Mouse (Mus musculus) heart, embryonic 16.5 days (tissue): ENCODE measurements at regions not wholly inside any gene's neighbourhood (a gene's known extent, or its start where the extent isn't known, plus 50 kb on each side); places are given as distances from the start of the nearest gene placed in this dataset.
"Not testable (repeated sequence)": the region's sequence is repeated elsewhere in the genome, so short reads cannot be mapped to it uniquely, and the experiment has no call there.

Experiments used
- ATAC-seq: fragments of 200-750 bp; cut with Nextera tagmentation; replicated peaks from 2 replicates; pipeline ENCODE4 v1.8.0; 2017; ENCODE audit warnings: moderate number of reproducible peaks; ENCODE audit not compliant: insufficient read depth, low FRiP score; ENCODE audit errors: extremely low read depth
- H3K27ac ChIP-seq: fragments of 300-500 bp; sonication (generic); 2 replicates; pipeline ENCODE4 v1.5.1; 2014; ENCODE audit warnings: mild to moderate bottlenecking, low read length, control low read depth, moderate library complexity
- H3K27me3 ChIP-seq: fragments of 300-500 bp; sonication (generic); 2 replicates; pipeline ENCODE4 v1.6.1; 2014; ENCODE audit warnings: low read length, mixed read lengths; ENCODE audit not compliant: control insufficient read depth, insufficient read depth
- H3K36me3 ChIP-seq: fragments of 300-500 bp; sonication (generic); 2 replicates; pipeline ENCODE4 v1.6.1; 2014; ENCODE audit not compliant: control insufficient read depth, insufficient read depth
- H3K4me1 ChIP-seq: fragments of 300-500 bp; sonication (generic); 2 replicates; pipeline ENCODE4 v1.6.1; 2014; ENCODE audit warnings: low read length, mixed read lengths; ENCODE audit not compliant: control insufficient read depth, insufficient read depth
- H3K4me2 ChIP-seq: fragments of 300-500 bp; sonication (generic); 2 replicates; pipeline ENCODE4 v1.6.1; 2014; ENCODE audit warnings: low read depth, mild to moderate bottlenecking, control low read depth, low read length
- H3K4me3 ChIP-seq: fragments of 300-500 bp; sonication (generic); 2 replicates; pipeline ENCODE4 v1.5.1; 2014; ENCODE audit warnings: mild to moderate bottlenecking, control low read depth, low read length
- H3K9ac ChIP-seq: fragments of 300-500 bp; sonication (generic); 2 replicates; pipeline ENCODE4 v1.6.1; 2014; ENCODE audit warnings: low read length, control low read depth
- H3K9me3 ChIP-seq: fragments of 300-500 bp; sonication (generic); replicated peaks from 2 replicates; pipeline ENCODE4 v1.6.1; 2016; ENCODE audit warnings: low read length; ENCODE audit not compliant: control insufficient read depth
- WGBS: fragments of 180-500 bp; shearing (Covaris S2); extraction: QIAGEN DNeasy Blood & Tissue Kit; methylation state at CpG from one replicate; pipeline ENCODE4 v1.1.7; 2014; 5-methylcytosine and 5-hydroxymethylcytosine counted together

- WGBS, result 41% methylated on average over 3 of the region's 3 CpGs
- Histone ChIP-seq H3K27ac (no peak overlapping the region), H3K9me3 (no peaks in the 10 kb centered on the region), H3K4me2 (no peak overlapping the region), H3K36me3 (no peaks in the 10 kb centered on the region), H3K4me1 (no peaks in the 10 kb centered on the region), H3K9ac (no peak overlapping the region), H3K27me3 (no peaks in the 10 kb centered on the region), H3K4me3 (no peak overlapping the region)
- no peak for ATAC-seq
Observed at GRCm38 (mm10) chr16:86222997-86223396, 321.4 kb upstream of the Adamts5 start.

- Histone ChIP-seq H3K9me3 (no peaks in the 10 kb centered on the region), H3K4me2 (no peak overlapping the region), H3K4me3 (no peak overlapping the region), H3K27ac (no peak overlapping the region), H3K27me3 (no peaks in the 10 kb centered on the region), H3K9ac (no peak overlapping the region), H3K4me1 (no peaks in the 10 kb centered on the region), H3K36me3 (no peaks in the 10 kb centered on the region)
- no peak for ATAC-seq
Observed at GRCm38 (mm10) chr16:86210547-86210946, 308.9 kb upstream of the Adamts5 start.

- no peak for ATAC-seq
Observed at GRCm38 (mm10) chr16:86209319-86209718, 307.7 kb upstream of the Adamts5 start.

GRCm38 (mm10) chr16:86189874-86190273 lies 288.2 kb upstream of the Adamts5 start:
- H3K9ac ChIP-seq, result no peak overlapping the region
- no peak overlapping the region for H3K4me2 ChIP-seq
- no peak overlapping the region for H3K4me3 ChIP-seq
- 81% methylated on average over 1 of the region's 1 CpGs for WGBS
- no peaks in the 10 kb centered on the region for H3K27me3 ChIP-seq
- H3K4me1 ChIP-seq, result no peaks in the 10 kb centered on the region
- H3K36me3 ChIP-seq, result no peaks in the 10 kb centered on the region
- H3K27ac ChIP-seq, result no peak overlapping the region
- ATAC-seq, result no peak
- no peaks in the 10 kb centered on the region for H3K9me3 ChIP-seq

More at GRCm38 (mm10) chr16:86209319-86209718, 307.7 kb upstream of the Adamts5 start:
- no peak overlapping the region for H3K4me3 ChIP-seq
- H3K9ac ChIP-seq, result no peak overlapping the region
- no peaks in the 10 kb centered on the region for H3K4me1 ChIP-seq
- H3K27me3 ChIP-seq, result no peaks in the 10 kb centered on the region
- no peaks in the 10 kb centered on the region for H3K36me3 ChIP-seq
- H3K27ac ChIP-seq, result no peak overlapping the region
- no peak overlapping the region for H3K4me2 ChIP-seq
- H3K9me3 ChIP-seq, result no peaks in the 10 kb centered on the region

DNA sequence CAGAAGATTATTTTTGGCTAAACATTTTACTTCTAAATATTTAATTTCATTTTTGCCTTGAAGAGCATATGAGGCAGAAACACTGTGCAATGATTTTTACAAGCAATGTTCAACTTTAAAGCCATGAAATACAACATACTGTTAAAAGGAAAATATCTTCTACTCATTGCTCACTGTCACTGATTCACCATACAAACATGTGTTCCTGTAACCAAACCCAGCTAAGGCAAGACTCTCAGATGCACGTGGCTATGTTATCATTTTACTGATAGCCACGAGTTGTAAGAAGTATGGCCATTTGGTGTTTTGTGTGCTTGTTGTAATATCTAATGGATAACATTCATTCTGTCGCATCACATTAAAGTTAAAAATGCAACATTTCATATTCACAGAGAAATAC lies 287.3 kb upstream of the Adamts5 start:
- H3K4me3 ChIP-seq, result no peak overlapping the region
- H3K27me3 ChIP-seq, result no peaks in the 10 kb centered on the region
- no peak for ATAC-seq
- no peaks in the 10 kb centered on the region for H3K36me3 ChIP-seq
- no peaks in the 10 kb centered on the region for H3K9me3 ChIP-seq
- no peak overlapping the region for H3K9ac ChIP-seq
- H3K4me1 ChIP-seq, result no peaks in the 10 kb centered on the region
- WGBS, result 45% methylated on average over 3 of the region's 3 CpGs
- no peak overlapping the region for H3K27ac ChIP-seq
- no peak overlapping the region for H3K4me2 ChIP-seq

DNA sequence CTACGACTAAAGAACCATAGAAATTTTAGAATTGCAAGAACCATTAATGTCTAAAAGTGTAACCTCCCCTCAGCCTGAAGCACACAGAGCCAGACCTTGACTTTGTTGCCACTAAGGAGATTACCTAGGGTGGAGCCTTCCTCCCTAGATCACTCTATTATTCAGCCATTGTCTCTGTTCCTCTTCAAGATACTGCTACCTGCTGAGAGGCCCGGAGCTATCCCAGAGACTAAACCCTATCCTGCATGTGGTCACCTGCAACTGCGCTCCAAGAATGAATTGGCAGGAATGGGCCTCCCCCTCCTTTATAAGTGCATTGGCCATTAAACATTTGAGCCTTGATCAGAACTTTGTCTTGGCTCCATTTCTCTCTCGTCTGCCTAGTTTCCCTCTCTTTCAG lies 286.0 kb upstream of the Adamts5 start:
- not testable (repeated sequence) for H3K4me2 ChIP-seq, H3K4me3 ChIP-seq, H3K36me3 ChIP-seq, H3K27me3 ChIP-seq, ATAC-seq, H3K9me3 ChIP-seq, H3K4me1 ChIP-seq, H3K27ac ChIP-seq, H3K9ac ChIP-seq
- 73% methylated on average over 4 of the region's 4 CpGs for WGBS

- Histone ChIP-seq H3K27me3 (no peaks in the 10 kb centered on the region), H3K27ac (no peak overlapping the region), H3K4me3 (no peak overlapping the region), H3K4me2 (no peak overlapping the region), H3K9ac (no peak overlapping the region), H3K9me3 (no peaks in the 10 kb centered on the region), H3K36me3 (no peaks in the 10 kb centered on the region), H3K4me1 (no peaks in the 10 kb centered on the region)
- 77% methylated on average over 4 of the region's 4 CpGs for WGBS
- no peak for ATAC-seq
Observed at GRCm38 (mm10) chr16:86159021-86159815, 257.6 kb upstream of the Adamts5 start.

DNA sequence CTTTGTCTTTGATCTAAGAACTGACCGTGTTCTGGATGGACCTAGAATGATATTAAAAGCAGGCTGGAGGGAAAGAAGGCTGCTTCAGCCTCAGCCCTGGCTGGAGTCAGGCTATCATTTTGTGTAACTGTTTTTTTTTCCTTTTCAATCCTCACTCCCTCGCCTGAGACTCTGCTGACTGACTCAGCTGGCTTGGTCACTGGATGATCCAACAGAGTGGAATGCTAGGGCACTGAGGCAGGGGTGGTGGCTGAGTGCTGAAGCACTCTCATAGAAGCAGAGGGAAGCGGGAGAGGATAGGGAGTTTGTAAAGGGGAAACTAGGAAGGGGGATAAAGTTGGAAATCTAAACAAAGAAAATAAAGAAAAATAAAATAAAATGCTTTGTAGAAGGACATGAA lies 236.5 kb upstream of the Adamts5 start:
- Histone ChIP-seq H3K9ac (no peak overlapping the region), H3K4me3 (no peak overlapping the region), H3K9me3 (no peaks in the 10 kb centered on the region), H3K4me1 (no peaks in the 10 kb centered on the region), H3K4me2 (no peak overlapping the region), H3K27me3 (no peaks in the 10 kb centered on the region), H3K36me3 (no peaks in the 10 kb centered on the region), H3K27ac (no peak overlapping the region)
- WGBS, result 44% methylated on average over 3 of the region's 3 CpGs
- ATAC-seq, result no peak

DNA sequence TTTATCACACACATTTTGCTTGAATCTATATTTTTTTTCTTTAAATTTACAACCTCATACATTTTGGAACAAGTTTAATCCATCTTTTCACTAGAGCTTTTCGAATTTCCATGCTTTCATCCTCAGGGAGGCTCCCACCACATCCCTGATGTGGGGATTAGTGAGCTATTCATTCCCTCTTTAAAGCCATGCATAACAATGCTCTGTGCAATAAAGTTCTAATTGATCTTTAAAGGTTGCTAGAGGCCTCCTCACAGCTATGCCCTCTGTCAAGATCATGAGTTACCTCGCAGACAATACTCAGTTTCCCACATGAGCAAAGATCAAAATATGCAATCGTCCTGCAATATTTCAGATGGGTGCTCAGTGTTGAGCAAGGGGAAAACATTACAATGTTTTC lies 234.5 kb upstream of the Adamts5 start:
- ATAC-seq, result no peak
- H3K4me3 ChIP-seq, result no peak overlapping the region
- H3K27me3 ChIP-seq, result no peaks in the 10 kb centered on the region
- no peak overlapping the region for H3K4me2 ChIP-seq
- H3K9me3 ChIP-seq, result no peaks in the 10 kb centered on the region
- H3K27ac ChIP-seq, result no peak overlapping the region
- WGBS, result 71% methylated on average over 3 of the region's 3 CpGs
- H3K36me3 ChIP-seq, result no peaks in the 10 kb centered on the region
- H3K9ac ChIP-seq, result no peak overlapping the region
- no peaks in the 10 kb centered on the region for H3K4me1 ChIP-seq
